Mouse (Mus musculus) cerebellum, postnatal 10 days (tissue): ENCODE results near the gene Psma2.

Source experiments
- DNase-seq, 2 experiments: peaks; one replicate each; pipeline ENCODE4 v3.0.0; 2021; ENCODE audit warnings: mixed read lengths in 2 of 2

The Psma2 gene

DNA sequence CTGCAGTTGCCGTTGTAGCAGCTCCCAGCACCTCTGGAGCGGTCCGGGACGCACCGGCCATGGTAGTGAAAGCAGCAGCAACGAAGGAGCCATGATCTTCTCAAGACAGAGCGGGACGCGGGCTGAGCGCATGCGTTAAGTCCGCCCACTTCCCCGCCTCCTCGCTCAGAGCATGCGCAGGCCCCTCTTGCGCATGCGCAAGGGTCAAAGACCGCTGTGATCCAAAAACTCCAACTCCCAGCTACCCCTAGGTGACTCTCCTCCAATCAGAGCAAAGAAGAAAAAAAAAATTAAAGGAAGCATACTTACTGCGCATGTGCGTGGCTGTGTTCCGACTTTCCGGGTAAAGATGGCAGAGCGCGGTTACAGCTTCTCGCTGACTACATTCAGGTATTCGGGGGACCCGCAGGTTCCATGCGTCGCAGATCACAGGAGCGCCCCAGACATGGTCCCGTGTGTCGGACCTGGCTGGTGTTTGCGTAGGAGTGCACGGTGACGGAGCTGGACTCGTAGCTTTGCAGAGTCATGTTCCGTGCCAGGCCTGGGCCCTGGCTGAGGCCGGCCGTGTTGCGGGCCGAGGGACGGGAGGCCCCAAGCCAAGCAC is at the start of gene Psma2, which contains the start of gene Mrpl32:
Psma2 (plus strand) TSS at position 315 of the 604 bp plus-strand sequence.
Mrpl32 (minus strand) TSS at position 240 of the 604 bp plus-strand sequence.
- peak; percentile 97 to 98 for DNase-seq

DNA sequence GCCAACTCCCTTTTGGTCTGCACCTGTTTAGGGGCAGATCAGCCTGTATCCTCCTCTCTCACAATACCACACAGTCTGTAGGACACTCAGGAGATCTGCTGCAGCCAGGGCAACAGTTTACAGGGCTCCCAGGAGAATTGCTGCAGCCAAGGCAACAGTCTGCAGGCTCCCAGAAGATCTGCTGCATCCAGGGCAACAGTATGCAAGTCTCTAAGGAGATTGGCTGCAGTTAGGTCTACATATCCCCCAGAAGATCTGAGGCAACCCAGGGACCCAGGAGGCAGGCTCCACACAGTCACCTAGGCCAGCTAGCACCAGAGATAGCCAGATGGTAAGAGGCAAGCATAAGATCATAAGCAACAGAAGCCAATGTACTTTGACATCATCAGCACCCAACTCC is 38.9 kb upstream of the Psma2 start:
- no peak for DNase-seq

DNA sequence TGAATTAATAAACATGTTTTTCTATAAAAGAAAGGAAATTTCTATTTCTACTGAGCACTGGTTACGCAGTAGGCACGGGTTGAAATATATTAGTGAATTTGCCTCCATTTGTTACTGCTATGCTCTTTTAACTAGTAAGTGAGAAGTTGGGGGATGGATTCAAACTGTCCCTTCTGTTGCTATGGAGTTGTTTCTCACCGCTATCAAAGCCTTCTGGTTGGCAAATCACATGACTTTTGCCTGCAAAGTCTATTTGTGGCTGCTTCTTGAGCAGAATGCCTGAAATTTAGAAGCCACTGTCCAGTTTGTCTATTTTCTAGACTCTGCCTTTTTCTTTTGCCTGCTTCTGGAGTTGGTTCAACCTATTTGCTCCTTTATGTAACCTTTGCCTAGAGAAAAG is 32.6 kb upstream of the Psma2 start:
- no peak for DNase-seq

DNA sequence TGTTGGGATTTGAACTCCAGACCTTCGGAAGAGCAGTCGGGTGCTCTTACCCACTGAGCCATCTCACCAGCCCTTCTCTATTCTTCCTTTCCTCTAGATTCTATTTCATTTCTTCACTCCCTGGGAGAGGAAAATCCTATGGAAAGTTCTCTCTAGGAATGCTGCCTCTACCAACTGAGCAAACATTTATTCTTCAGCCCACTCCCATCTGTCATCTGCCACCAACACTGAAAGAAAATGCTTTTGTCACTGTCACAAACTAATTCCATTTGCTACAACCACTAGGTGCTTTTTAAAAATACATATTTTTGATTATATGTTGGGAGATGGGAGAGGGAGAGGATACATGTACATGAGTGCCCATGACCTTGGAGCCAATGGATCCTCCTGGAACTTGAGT is 10.3 kb upstream of the Psma2 start:
- no peak for DNase-seq

DNA sequence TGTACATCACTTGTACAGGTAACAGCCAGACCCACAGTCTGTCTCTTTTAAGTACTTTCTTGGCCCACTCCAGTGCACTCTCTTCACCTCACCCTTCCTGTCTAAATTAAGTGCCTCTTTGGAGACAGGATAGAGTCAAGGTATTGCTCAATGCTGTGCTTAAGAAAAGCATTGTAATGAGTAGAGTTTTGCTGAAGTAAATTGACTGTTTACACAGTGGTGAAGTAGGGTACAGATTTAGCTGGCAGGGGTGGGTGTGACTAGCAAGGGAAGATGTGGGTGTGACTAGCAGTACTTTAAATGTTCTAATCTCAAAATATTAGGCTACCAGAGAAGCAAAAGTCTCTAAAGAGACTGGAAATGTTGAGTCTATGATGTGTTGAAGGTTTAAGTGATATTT is 5.4 kb upstream of the Psma2 start:
- no peak for DNase-seq

DNA sequence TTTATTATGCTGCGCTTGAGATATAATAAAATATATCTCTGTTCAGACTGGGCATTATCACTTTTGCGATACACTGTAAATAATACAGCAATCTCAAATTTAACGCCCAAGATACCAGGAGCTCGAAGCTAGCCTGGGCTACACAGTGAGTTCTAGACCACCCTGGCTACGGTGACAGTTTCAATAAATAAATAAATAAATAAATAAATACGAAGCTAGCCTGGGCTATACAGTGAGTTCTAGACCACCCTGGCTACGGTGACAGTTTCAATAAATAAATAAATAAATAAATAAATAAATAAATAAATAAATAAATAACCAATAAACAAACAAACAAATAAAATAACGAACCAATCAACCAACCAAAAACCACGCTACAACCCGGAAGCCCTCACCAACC is 577 bp upstream of the Psma2 start:
- DNase-seq, result peak in 1 of 2 experiments; percentile 9

DNA sequence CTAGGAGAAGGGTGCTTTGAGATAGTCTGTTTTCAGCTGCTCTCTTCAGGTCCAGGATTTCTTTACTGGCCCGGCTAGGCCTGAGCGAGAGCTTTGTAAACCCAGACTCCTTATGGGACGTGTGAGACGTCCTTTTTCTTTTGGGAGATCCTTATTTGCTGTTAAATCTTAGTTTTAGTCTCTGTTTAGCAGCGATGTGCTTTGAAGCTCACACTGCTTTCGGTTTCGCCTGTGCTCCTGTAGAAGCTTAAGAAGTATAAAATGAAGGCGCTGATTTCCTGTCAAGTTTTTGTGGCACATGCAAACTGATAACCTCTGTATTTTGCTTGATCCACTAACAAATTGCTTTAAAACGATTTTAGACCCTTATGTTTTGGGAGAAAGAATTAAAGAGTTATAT is 513 bp downstream of the Psma2 start:
- no peak for DNase-seq

DNA sequence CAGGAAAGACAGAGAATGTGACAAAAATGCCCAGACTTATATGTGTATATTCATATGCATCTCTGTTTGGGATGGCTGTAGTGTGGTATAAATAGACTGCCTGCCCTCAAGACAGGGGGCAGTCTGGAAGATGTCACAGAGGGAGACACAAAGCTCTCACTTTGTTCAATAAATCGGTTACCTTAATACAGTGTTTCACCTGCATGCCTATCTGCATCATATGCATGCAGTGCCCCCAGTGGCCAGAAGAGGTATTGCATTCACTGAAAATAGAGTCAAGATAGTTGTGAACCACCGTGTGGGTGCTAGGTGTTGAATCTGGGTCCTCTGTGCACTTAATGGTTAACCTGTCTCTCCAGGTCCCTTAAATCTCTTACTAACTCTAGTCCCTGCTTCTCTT is 5.7 kb downstream of the Psma2 start:
- peak; percentile 86 to 89 for DNase-seq

DNA sequence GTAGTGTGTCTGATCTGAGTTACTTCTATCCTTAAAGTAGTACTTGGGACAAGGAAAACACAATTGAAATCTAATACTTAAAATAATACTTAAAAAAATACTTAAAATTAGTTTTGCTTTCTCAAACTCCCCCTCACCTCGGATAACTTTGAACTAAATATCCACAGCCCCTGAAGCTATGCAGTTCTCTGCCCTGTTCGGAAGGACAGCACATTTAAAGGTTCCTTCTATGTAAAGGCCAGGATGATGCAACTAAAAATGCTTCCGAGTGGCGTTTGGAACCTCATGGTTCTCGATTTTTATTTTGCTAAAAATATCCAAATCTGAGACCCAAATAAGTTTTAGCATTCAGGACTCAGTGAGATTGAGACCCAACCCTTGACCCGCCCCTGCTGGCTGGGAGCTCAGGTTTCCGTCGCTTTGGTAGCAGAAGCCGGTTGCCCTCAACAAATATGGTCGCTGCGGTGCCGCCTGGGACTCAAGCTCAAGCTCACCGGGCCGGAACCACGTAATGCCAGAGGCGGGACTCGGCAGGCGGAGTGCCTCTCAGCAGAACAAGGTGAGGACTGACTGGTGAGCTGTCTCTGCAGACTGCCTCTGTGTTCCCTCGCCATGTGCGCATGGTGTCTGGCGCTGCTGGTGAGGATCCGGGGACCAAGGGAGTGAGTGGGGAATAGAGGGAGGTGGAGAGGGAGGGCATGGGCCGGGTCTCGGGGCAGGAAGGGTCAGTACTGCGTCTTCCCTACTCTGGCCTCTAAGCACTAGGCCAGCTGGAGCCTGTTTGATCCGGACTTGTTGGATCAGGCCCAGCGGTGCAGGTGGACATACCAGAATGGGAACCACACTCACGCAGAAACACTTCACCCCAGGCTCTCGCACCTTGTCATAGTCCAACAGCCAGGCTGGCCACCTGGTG is 16.9 kb downstream of the Psma2 start, which contains the start of gene AW209491:
AW209491 (plus strand) TSS at position 429 of the 916 bp plus-strand sequence.
- peak; percentile 96 for DNase-seq

DNA sequence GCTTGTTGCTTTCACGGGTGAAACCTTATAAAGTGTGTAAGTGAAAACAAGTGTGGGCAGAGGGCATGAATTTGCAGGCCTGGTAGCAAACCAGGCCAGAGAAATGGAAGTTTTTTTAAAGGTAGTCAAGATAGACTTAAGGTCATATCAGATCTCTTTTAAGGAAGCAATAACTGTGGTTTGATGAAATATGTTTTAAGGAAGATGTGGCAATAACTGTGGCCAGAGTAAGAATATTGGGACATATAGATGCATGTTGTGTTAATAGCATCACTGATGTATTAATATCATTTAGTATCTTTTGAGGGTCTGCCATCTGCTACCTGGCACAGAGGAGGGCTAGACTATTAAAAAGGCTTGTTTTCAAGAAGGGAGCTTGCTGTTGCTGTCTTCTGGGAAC is 27.0 kb downstream of the Psma2 start:
- no peak for DNase-seq

DNA sequence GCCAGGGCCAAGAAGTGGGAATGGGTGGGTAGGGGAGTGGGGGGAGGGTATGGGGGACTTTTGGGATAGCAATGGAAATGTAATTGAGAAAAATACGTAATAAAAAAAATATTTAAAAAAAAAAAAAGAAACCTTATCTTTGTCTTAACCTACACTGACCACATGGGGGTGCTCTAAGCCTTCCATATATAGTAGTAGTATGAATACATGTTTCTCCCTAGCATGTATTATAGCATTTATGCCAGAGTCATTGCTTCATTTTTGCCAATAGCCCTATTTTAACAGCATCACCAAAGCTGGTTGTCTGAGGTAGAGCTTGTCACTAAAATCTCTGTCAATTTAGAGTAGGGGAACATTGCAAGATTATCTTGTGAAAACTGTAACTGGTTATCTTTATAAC is 36.3 kb downstream of the Psma2 start:
- peak; percentile 62 to 78 for DNase-seq

DNA sequence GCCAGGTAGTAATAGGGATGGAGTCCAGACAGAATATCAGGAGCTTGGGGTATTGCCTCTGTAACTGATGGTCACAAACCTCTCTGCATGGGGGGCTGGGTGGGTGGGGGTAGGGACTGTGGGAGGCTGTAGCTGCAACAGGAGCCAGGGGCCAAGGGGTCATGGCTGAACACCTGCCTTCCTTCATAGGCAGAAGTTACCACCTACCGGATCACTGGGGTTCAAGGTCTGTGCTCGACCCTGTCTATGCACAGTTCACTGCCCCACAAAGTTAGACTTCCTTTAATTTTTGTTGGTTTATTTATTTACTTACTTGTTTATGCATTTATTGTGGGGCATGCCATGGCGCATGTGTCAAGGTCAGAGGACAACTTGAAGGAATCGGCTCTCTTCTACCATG is 54.1 kb downstream of the Psma2 start:
- no peak for DNase-seq

DNA sequence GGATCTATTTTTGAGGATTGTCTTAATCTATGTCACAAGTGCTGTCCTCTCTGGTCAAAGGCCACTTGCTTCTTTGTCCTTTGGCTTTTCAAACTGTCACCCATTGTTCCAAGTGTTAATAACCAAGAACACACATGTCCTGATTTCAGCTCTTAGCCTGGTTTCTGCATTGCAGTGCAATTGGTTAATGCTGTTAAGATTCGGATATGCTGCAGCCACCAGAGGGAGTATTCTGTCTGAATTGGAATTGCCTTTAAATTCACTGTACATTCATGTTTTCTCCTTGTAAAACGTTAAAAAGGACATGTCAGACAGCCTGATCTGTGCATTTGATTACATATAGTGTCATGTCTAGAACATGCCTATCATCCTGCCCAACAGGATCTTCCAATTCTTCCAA is 57.3 kb downstream of the Psma2 start:
- DNase-seq, result peak; percentile 53 to 69

DNA sequence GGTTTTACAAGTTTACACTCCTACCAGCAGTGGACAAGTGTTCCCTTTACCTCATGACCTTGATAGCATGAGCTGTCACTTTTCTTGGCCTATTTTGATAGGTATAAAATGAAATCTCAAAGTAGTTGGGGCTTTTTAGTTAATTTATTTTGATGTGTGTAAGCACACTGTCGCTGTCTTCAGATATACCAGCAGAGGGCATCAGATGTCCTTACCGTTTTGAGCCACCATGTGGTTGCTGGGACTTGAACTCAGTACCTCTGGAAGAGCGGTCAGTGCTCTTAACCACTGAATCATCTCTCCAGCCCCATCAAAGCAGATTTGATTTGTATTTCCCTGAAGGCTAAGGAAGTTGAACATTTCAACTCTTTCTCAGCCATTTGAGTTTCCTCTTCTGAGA is 75.9 kb downstream of the Psma2 start:
- no peak for DNase-seq

DNA sequence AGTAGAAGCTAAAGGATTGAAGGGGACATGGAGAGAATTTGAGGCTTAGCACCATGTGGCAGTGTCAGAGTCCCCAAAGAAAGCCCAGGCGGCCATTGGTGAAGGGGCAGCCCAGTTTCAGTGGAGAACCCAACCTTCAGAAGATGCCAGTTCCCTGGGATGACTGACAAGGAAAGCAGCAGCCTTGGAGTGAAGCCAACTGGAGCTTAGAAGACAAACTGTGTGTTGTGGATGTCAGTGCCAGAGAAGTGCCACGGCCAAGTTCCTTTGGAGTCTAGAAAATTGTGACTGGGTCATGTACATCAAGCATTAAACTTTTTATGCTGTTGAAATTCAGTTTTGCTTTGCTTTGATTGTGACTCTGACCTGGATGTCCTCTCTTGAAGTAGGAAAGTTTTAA is 103.8 kb downstream of the Psma2 start:
- peak; percentile 61 to 70 for DNase-seq

DNA sequence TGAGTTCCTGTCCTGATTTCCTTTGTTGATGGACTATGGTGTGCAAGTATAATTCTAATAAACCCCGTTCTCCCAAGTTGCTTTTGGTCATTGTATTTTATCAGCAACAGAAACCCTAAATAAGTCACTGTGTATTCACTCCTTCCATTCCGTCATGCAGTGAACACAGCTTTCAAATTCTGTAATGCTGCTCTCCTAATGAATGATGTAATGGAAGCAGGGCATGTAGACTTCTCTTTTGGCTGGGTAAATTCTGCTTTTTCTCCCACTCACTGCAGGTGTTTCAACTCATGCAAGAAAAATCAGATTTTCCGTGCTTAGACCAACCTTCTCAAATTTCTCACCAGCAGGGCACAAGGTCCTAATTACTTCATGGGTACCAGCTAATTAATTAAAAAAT is 104.7 kb downstream of the Psma2 start:
- no peak for DNase-seq
